Mouse (Mus musculus) stomach, postnatal 0 days (tissue): ENCODE data around the gene 4932438H23Rik.

Experiments used
- CTCF ChIP-seq: IDR thresholded peaks from 2 replicates; pipeline ENCODE4 v1.5.1; 2016; ENCODE audit warnings: antibody characterized with exemption, low read depth, mild to moderate bottlenecking, moderate library complexity
- EP300 ChIP-seq: optimal IDR thresholded peaks from 2 replicates; pipeline ENCODE3; 2016; ENCODE audit warnings: antibody characterized with exemption

DNA sequence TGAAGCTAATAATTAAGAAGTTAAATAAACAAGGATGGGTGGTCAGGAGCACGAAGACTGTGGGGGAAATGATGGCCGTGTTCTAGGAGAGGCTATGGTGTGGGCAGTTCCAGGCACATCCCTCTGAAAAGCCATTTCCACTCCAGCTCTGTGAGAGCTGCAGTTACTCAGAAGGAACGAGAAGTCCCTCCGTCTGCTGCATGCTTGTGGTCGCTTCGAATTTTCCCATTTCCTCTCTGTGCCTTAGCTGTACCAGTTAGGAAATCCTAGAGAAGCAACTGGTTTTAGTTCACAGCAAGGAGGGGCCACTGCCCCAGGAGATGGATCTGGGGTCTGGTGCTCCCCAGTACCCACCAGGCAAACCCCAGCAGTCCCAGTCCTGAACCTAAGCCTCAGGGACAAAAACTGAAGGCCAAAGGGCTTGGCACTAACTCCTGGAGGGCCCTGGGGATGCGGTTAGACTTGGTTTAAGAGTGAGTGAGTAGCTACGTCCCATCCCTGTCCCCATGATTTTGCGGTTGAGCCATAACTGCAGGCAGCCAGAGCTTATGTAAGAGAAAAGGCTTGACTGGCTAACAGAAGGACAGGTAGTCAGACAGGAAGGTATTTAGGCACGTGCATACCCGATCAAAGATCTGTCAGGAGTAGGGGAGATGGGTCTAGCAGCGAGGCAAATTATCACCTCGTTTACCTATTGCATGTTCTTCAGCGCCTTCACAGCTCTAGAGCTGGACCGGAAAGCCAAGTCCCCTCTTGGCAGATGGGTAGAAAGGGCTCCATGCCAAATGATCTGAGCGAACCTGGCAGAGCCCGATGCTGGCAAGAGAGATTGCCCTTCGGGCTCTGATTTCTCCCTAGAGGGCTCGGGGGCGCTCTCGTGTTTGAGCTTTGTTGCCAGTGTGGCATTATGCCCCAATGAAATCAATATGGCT is 10.3 kb downstream of the 4932438H23Rik start:
- no peak for TF ChIP-seq CTCF
- TF ChIP-seq EP300, result no peak
